9 mouse cellular contexts compared by ENCODE assay signal in genomic region chr5:66947958-66948357, GRCm38 (mm10).
DNase-seq lines count a peak whose midpoint lies in the region; ATAC-seq and TF ChIP-seq lines count a peak whose summit lies in the region.
"Had no signal": no experiment of that assay in that cellular context is flagged by ENCODE, and none has a peak within 500 bp of the region (broad histone marks: within the 10 kb centered on the region; RNA-seq: fewer than 3 reads in every experiment).

No protein-coding gene starts in this region.

- peak; percentile 66 for ATAC-seq in forebrain, postnatal 0 days
- peak; percentile 43; the same call in 1 of the 2 replicates for ATAC-seq in hindbrain, embryonic 13.5 days (ENCODE audit: low FRiP score)
- ATAC-seq in lung, embryonic 14.5 days (ENCODE audit: insufficient read depth), result peak; percentile 75; the same call in 1 of the 2 replicates

- no peaks in the 10 kb centered on the region for H3K9me3 ChIP-seq in forebrain, postnatal 0 days (ENCODE audit: low read length)
- no peaks in the 10 kb centered on the region for H3K9me3 ChIP-seq in hindbrain, embryonic 13.5 days
- peaks cover 5% of the 10 kb centered on the region; the same call in 1 of the 2 replicates for H3K9me3 ChIP-seq in lung, embryonic 14.5 days (ENCODE audit: low read depth, low read length)
- H3K9me3 ChIP-seq: midbrain, embryonic 12.5 days had no signal

- H3K4me2 ChIP-seq in forebrain, postnatal 0 days (ENCODE audit: low read depth), result no peak overlapping the region
- no peak overlapping the region for H3K4me2 ChIP-seq in hindbrain, embryonic 13.5 days
- H3K4me2 ChIP-seq in lung, embryonic 14.5 days, result no peak overlapping the region
- H3K4me2 ChIP-seq: midbrain, embryonic 12.5 days had no signal

- no peaks in the 10 kb centered on the region for H3K36me3 ChIP-seq in forebrain, postnatal 0 days (ENCODE audit: insufficient read depth)
- H3K36me3 ChIP-seq in hindbrain, embryonic 13.5 days, result peaks cover 3% of the 10 kb centered on the region; the same call in 1 of the 2 replicates
- no peaks in the 10 kb centered on the region for H3K36me3 ChIP-seq in lung, embryonic 14.5 days (ENCODE audit: insufficient read depth)
- H3K36me3 ChIP-seq: midbrain, embryonic 12.5 days had no signal

- peak overlapping the region; percentile 41; the same call in 1 of the 2 replicates for H3K27ac ChIP-seq in forebrain, postnatal 0 days (ENCODE audit: low read depth, low read length)
- H3K27ac ChIP-seq in hindbrain, embryonic 13.5 days, result peak overlapping the region; percentile 80
- H3K27ac ChIP-seq in lung, embryonic 14.5 days (ENCODE audit: low read depth), result peak overlapping the region; percentile 48; the same call in 1 of the 2 replicates
- H3K27ac ChIP-seq: midbrain, embryonic 12.5 days had no signal

- no peak overlapping the region for H3K9ac ChIP-seq in forebrain, postnatal 0 days
- no peak overlapping the region for H3K9ac ChIP-seq in hindbrain, embryonic 13.5 days
- H3K9ac ChIP-seq in lung, embryonic 14.5 days, result no peak overlapping the region
- H3K9ac ChIP-seq: midbrain, embryonic 12.5 days had no signal

- no peak for TF ChIP-seq CTCF in forebrain, postnatal 0 days (IDR thresholded peaks at IDR 0.05; ENCODE audit: low read depth)
- no peak for TF ChIP-seq CTCF in lung, embryonic 14.5 days (IDR thresholded peaks at IDR 0.05; ENCODE audit: low read depth)

- peaks cover 3% of the 10 kb centered on the region; the same call in 1 of the 2 replicates for H3K4me1 ChIP-seq in forebrain, postnatal 0 days (ENCODE audit: insufficient read depth)
- peaks cover 22% of the 10 kb centered on the region for H3K4me1 ChIP-seq in hindbrain, embryonic 13.5 days (replicated peaks)
- peaks cover 10% of the 10 kb centered on the region; the same call in 1 of the 2 replicates for H3K4me1 ChIP-seq in lung, embryonic 14.5 days (ENCODE audit: insufficient read depth)

- WGBS in forebrain, postnatal 0 days, result 30% methylated on average over 6 of the region's 6 CpGs
- WGBS in hindbrain, embryonic 13.5 days, result 58% methylated on average over 6 of the region's 6 CpGs
- WGBS in lung, embryonic 14.5 days, result 36% methylated on average over 6 of the region's 6 CpGs

- H3K27me3 ChIP-seq in forebrain, postnatal 0 days (ENCODE audit: insufficient read depth, low read length), result no peaks in the 10 kb centered on the region
- no peaks in the 10 kb centered on the region for H3K27me3 ChIP-seq in hindbrain, embryonic 13.5 days
- H3K27me3 ChIP-seq in lung, embryonic 14.5 days (ENCODE audit: insufficient read depth, low read length), result no peaks in the 10 kb centered on the region
- H3K27me3 ChIP-seq: midbrain, embryonic 12.5 days had no signal

- DNase-seq in layer of hippocampus, adult 11-12 months (ENCODE audit: low spot score), result peak; percentile 41
- DNase-seq in layer of hippocampus, postnatal 25 days (ENCODE audit: extremely low spot score in 1 of 2, low spot score in 1 of 2), result no peak
- peak; percentile 85 for DNase-seq in brain, adult 2 months (ENCODE audit: low read depth, low spot score)
- peak; percentile 71 for DNase-seq in forebrain, postnatal 0 days
- DNase-seq in lung, embryonic 14.5 days, result peak; percentile 81
- DNase-seq in urinary bladder, adult 2 months (ENCODE audit: low spot score), result no peak
- no peak for DNase-seq in right cerebral cortex, postnatal 36 days (ENCODE audit: low spot score in 2 of 2)

- H3K4me3 ChIP-seq in forebrain, postnatal 0 days (ENCODE audit: low read depth, low read length), result no peak overlapping the region
- H3K4me3 ChIP-seq in hindbrain, embryonic 13.5 days, result no peak overlapping the region
- H3K4me3 ChIP-seq in lung, embryonic 14.5 days (ENCODE audit: low read depth, low read length), result no peak overlapping the region
- H3K4me3 ChIP-seq: midbrain, embryonic 12.5 days had no signal

Comparison
In these comparisons a context has a peak if more than half of its experiments do, and no peak if none do; other contexts are left out.
1. DNase-seq: peak in layer of hippocampus, adult 11-12 months (single experiment), brain, adult 2 months (single experiment), forebrain, postnatal 0 days (single experiment) and lung, embryonic 14.5 days (single experiment); none in layer of hippocampus, postnatal 25 days (0 of 2), urinary bladder, adult 2 months (single experiment) and right cerebral cortex, postnatal 36 days (0 of 2).
2. Peak in every context shown above with its lines, with median percentiles within 50 percentile points of each other: ATAC-seq and H3K27ac ChIP-seq.